Comparison of ENCODE assay signal across 22 mouse cellular contexts in genomic region chr13:80544951-80545350, GRCm38 (mm10).
"Had no signal": no experiment of that assay in that cellular context is flagged by ENCODE, and none has a peak within 500 bp of the region (broad histone marks: within the 10 kb centered on the region; RNA-seq: fewer than 3 reads in every experiment).

No protein-coding gene starts in this region.

- H3K9me3 ChIP-seq: kidney, embryonic 15.5 days; liver, embryonic 13.5 days; midbrain, embryonic 10.5 days; midbrain, embryonic 13.5 days; neural tube, embryonic 12.5 days; neural tube, embryonic 15.5 days; stomach, embryonic 15.5 days had no signal

- H3K27ac ChIP-seq: kidney, embryonic 15.5 days; layer of hippocampus, adult 2 months; left cerebral cortex, adult 2 months; liver, embryonic 13.5 days; midbrain, embryonic 10.5 days; midbrain, embryonic 13.5 days; neural tube, embryonic 12.5 days; neural tube, embryonic 15.5 days; stomach, embryonic 15.5 days had no signal

- H3K27me3 ChIP-seq: kidney, embryonic 15.5 days; liver, embryonic 13.5 days; megakaryocyte, embryonic 14.5 days; midbrain, embryonic 13.5 days; neural tube, embryonic 12.5 days; neural tube, embryonic 15.5 days; stomach, embryonic 15.5 days had no signal

- H3K4me3 ChIP-seq: kidney, embryonic 15.5 days; layer of hippocampus, adult 2 months; left cerebral cortex, adult 2 months; liver, embryonic 13.5 days; megakaryocyte, embryonic 14.5 days; midbrain, embryonic 10.5 days; midbrain, embryonic 13.5 days; neural tube, embryonic 12.5 days; neural tube, embryonic 15.5 days; stomach, embryonic 15.5 days had no signal

- ATAC-seq: midbrain, embryonic 13.5 days had no signal

- H3K36me3 ChIP-seq: kidney, embryonic 15.5 days; liver, embryonic 13.5 days; midbrain, embryonic 10.5 days; midbrain, embryonic 13.5 days; neural tube, embryonic 12.5 days; neural tube, embryonic 15.5 days; stomach, embryonic 15.5 days had no signal

- H3K9ac ChIP-seq: kidney, embryonic 15.5 days; liver, embryonic 13.5 days; midbrain, embryonic 13.5 days; neural tube, embryonic 12.5 days; neural tube, embryonic 15.5 days; stomach, embryonic 15.5 days had no signal

- H3K4me1 ChIP-seq: kidney, embryonic 15.5 days; liver, embryonic 13.5 days; megakaryocyte, embryonic 14.5 days; midbrain, embryonic 10.5 days; midbrain, embryonic 13.5 days; neural tube, embryonic 12.5 days; neural tube, embryonic 15.5 days; stomach, embryonic 15.5 days had no signal

- DNase-seq: kidney, adult 11 months; kidney, adult 8-10 months; kidney, postnatal 14 days; layer of hippocampus, adult 9-11 months; layer of hippocampus, postnatal 36 days; liver, embryonic 13.5 days; lung, adult 2 months; lung, postnatal 36 days; right cerebral cortex, adult 18-20 months; right cerebral cortex, postnatal 14 days; right cerebral cortex, postnatal 4 days; thymus, adult 18-20 months; thymus, postnatal 36 days had no signal

- H3K4me2 ChIP-seq: kidney, embryonic 15.5 days; liver, embryonic 13.5 days; midbrain, embryonic 13.5 days; neural tube, embryonic 12.5 days; neural tube, embryonic 15.5 days; stomach, embryonic 15.5 days had no signal
